Mouse (Mus musculus): ENCODE measurements around the gene Pcdh15.

- TF ChIP-seq CTCF (IDR thresholded peaks at IDR 0.05; ENCODE audit: low read depth, low read length) (no peak), POLR2A (IDR thresholded peaks at IDR 0.05; ENCODE audit: borderline replicate concordance, low read depth, low read length) (no peak)
Measured at GRCm38 (mm10) chr10:74181921-74182320, 1082.8 kb downstream of the Pcdh15 start.

All from bone marrow macrophage, adult 2 months (primary cell).